18 mouse cellular contexts compared by ENCODE assay signal in genomic region chr5:151165381-151166016, GRCm38 (mm10).
DNase-seq lines count a peak whose midpoint lies in the region; ATAC-seq and TF ChIP-seq lines count a peak whose summit lies in the region.
"Had no signal": no experiment of that assay in that cellular context is flagged by ENCODE, and none has a peak within 500 bp of the region (broad histone marks: within the 10 kb centered on the region; RNA-seq: fewer than 3 reads in every experiment).

No protein-coding gene starts in this region.

- H3K4me3 ChIP-seq in layer of hippocampus, adult 2 months = no peak overlapping the region
- no peak overlapping the region for H3K4me3 ChIP-seq in C2C12 (ENCODE audit: insufficient read depth, poor library complexity, severe bottlenecking)
- no peak overlapping the region for H3K4me3 ChIP-seq in embryonic fibroblast, embryonic 13.5 days (ENCODE audit: insufficient read depth, low read length)
- H3K4me3 ChIP-seq in myocyte = no peak overlapping the region
- H3K4me3 ChIP-seq: embryonic facial prominence, embryonic 15.5 days; limb, embryonic 12.5 days; liver, embryonic 12.5 days; midbrain, embryonic 10.5 days; neural tube, embryonic 12.5 days had no signal

- no peak for TF ChIP-seq CTCF in layer of hippocampus, adult 2 months (conservative IDR thresholded peaks at IDR 0.05)
- TF ChIP-seq CTCF in C2C12 (IDR thresholded peaks at IDR 0.05; ENCODE audit: control insufficient read depth, insufficient read depth, insufficient read length) = no peak
- no peak for TF ChIP-seq CTCF in embryonic fibroblast, embryonic 13.5 days (IDR thresholded peaks at IDR 0.05; ENCODE audit: borderline replicate concordance, insufficient read depth, low read length)

- H3K4me1 ChIP-seq in embryonic fibroblast, embryonic 13.5 days (ENCODE audit: control insufficient read depth, insufficient read depth, low read length) = peaks cover 15% of the 10 kb centered on the region
- H3K4me1 ChIP-seq: liver, embryonic 12.5 days had no signal

- DNase-seq in layer of hippocampus, adult 2 months (ENCODE audit: low spot score in 2 of 2) = no peak
- no peak for DNase-seq in layer of hippocampus, adult 9-11 months
- no peak for DNase-seq in cerebellum, adult 9-11 months
- DNase-seq: cerebellum, adult 11-12 months; thymus, postnatal 36 days had no signal

- H3K36me3 ChIP-seq in C2C12 (ENCODE audit: control insufficient read depth, insufficient read depth) (peaks cover under 1% of the 10 kb centered on the region), myocyte (ENCODE audit: control insufficient read depth, insufficient read depth) (peaks cover 6% of the 10 kb centered on the region)
- H3K36me3 ChIP-seq: embryonic facial prominence, embryonic 15.5 days; limb, embryonic 12.5 days; liver, embryonic 12.5 days; midbrain, embryonic 10.5 days; neural tube, embryonic 12.5 days had no signal

- no peak for TF ChIP-seq POLR2A in embryonic fibroblast, embryonic 13.5 days (IDR thresholded peaks at IDR 0.05; ENCODE audit: low read depth, low read length)
- no peak for TF ChIP-seq POLR2A in myocyte (IDR thresholded peaks at IDR 0.05; ENCODE audit: insufficient read length, low read depth)

- H3K4me2 ChIP-seq in myocyte (ENCODE audit: low read depth) = no peak overlapping the region
- H3K4me2 ChIP-seq: embryonic facial prominence, embryonic 15.5 days; limb, embryonic 12.5 days; liver, embryonic 12.5 days; neural tube, embryonic 12.5 days had no signal

- H3ac ChIP-seq in C2C12 (ENCODE audit: control insufficient read depth, insufficient read length, low read depth) (no peak overlapping the region), myocyte (ENCODE audit: control insufficient read depth, insufficient read length) (no peak overlapping the region)

- H3K79me3 ChIP-seq in C2C12 (ENCODE audit: low read depth) = peaks cover 45% of the 10 kb centered on the region

- H3K27ac ChIP-seq in layer of hippocampus, adult 2 months = peak overlapping the region; percentile 73
- H3K27ac ChIP-seq in embryonic fibroblast, embryonic 13.5 days (ENCODE audit: insufficient read depth, low read length) = peak overlapping the region; percentile 71; the same call in 1 of the 2 replicates
- H3K27ac ChIP-seq: embryonic facial prominence, embryonic 15.5 days; hindbrain, postnatal 0 days; liver, embryonic 12.5 days; macrophage; midbrain, embryonic 10.5 days; neural tube, embryonic 12.5 days had no signal

- ATAC-seq in activated CD4-positive, CD25-positive, alpha-beta regulatory T cell, adult 4 months = no peak
- ATAC-seq: CD4-positive, CD25-positive, alpha-beta regulatory T cell, adult 4 months; hindbrain, postnatal 0 days; liver, embryonic 12.5 days had no signal

- H3K79me2 ChIP-seq in C2C12 (ENCODE audit: control insufficient read depth, insufficient read depth) (peaks cover 99% of the 10 kb centered on the region), myocyte (ENCODE audit: control insufficient read depth, insufficient read depth) (peaks cover 96% of the 10 kb centered on the region)

- no peaks in the 10 kb centered on the region for H3K27me3 ChIP-seq in C2C12 (ENCODE audit: control insufficient read depth, insufficient read depth, insufficient read length)
- H3K27me3 ChIP-seq in myocyte (ENCODE audit: control insufficient read depth, insufficient read depth, insufficient read length) = no peaks in the 10 kb centered on the region
- H3K27me3 ChIP-seq: embryonic facial prominence, embryonic 15.5 days; limb, embryonic 12.5 days; liver, embryonic 12.5 days; neural tube, embryonic 12.5 days; Patski had no signal

TF ChIP-seq in C2C12, 6 proteins besides CTCF, POLR2A, EP300 and RAD21:
- TF ChIP-seq MYOD1 (IDR thresholded peaks at IDR 0.05; ENCODE audit: control insufficient read depth, insufficient read length, low read depth) (no peak), USF1 (IDR thresholded peaks at IDR 0.05; ENCODE audit: low read depth) (peak; percentile 66), CEBPB (IDR thresholded peaks at IDR 0.05; ENCODE audit: low read depth) (no peak), MAX (IDR thresholded peaks at IDR 0.05) (no peak), MYOG (IDR thresholded peaks at IDR 0.05; ENCODE audit: control insufficient read depth, extremely low read depth, insufficient read length) (no peak), FOSL1 (IDR thresholded peaks at IDR 0.05; ENCODE audit: insufficient read depth, low read length, poor library complexity, severe bottlenecking) (no peak)
TF ChIP-seq in C2C12: peak in this region for 1.

TF ChIP-seq in myocyte, 11 proteins besides CTCF, POLR2A, EP300 and RAD21:
- TF ChIP-seq TCF12 (IDR thresholded peaks at IDR 0.05; ENCODE audit: insufficient read depth, poor library complexity, severe bottlenecking) (no peak), E2F4 (IDR thresholded peaks at IDR 0.05; ENCODE audit: insufficient read depth) (no peak), TCF3 (IDR thresholded peaks at IDR 0.05; ENCODE audit: insufficient read length, low read depth) (no peak), SRF (IDR thresholded peaks at IDR 0.05; ENCODE audit: control insufficient read depth, insufficient read length, low read depth) (no peak), MAX (IDR thresholded peaks at IDR 0.05; ENCODE audit: low read depth) (no peak), CEBPB (IDR thresholded peaks at IDR 0.05; ENCODE audit: insufficient read depth, poor library complexity, severe bottlenecking) (no peak), USF1 (IDR thresholded peaks at IDR 0.05; ENCODE audit: low read depth) (peak; percentile 43)
